23 mouse cellular contexts compared by ENCODE assay signal in the genomic region with DNA sequence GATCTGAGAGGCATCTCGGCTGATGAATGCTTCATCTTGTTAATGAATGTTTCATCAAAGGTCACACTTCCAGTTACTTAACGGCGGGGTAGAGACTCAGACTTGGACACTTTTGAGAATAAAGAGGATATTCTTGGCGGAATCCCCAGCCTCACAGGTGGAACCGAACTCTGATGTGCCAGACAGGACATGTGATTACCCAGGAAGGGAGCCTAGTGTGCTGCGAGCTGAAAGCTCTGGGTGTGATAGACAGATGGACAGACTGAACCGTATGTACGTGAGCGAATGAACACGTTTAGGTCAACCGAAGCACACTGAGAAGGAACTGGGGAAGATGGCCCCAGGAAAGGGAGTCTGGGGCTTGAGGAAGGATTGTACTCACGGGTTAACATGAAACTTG.
"Had no signal": no experiment of that assay in that cellular context is flagged by ENCODE, and none has a peak within 500 bp of the region (broad histone marks: within the 10 kb centered on the region; RNA-seq: fewer than 3 reads in every experiment).

No protein-coding gene starts in this region.

- H3K4me2 ChIP-seq: limb, embryonic 13.5 days; liver, embryonic 12.5 days; liver, embryonic 15.5 days; lung, embryonic 15.5 days; midbrain, embryonic 13.5 days; neural tube, embryonic 13.5 days had no signal

- H3K27me3 ChIP-seq: limb, embryonic 13.5 days; liver, embryonic 12.5 days; liver, embryonic 15.5 days; lung, embryonic 15.5 days; midbrain, embryonic 13.5 days; neural tube, embryonic 13.5 days had no signal

- H3K27ac ChIP-seq: limb, embryonic 10.5 days; limb, embryonic 13.5 days; liver, embryonic 12.5 days; liver, embryonic 15.5 days; lung, embryonic 15.5 days; midbrain, embryonic 10.5 days; midbrain, embryonic 13.5 days; neural tube, embryonic 13.5 days had no signal

- H3K9ac ChIP-seq: limb, embryonic 13.5 days; liver, embryonic 12.5 days; liver, embryonic 15.5 days; lung, embryonic 15.5 days; midbrain, embryonic 13.5 days; neural tube, embryonic 13.5 days had no signal

- H3K4me3 ChIP-seq: layer of hippocampus, adult 2 months; limb, embryonic 10.5 days; limb, embryonic 13.5 days; liver, embryonic 12.5 days; liver, embryonic 15.5 days; lung, embryonic 15.5 days; megakaryocyte, embryonic 14.5 days; midbrain, embryonic 10.5 days; midbrain, embryonic 13.5 days; myocyte; neural tube, embryonic 13.5 days had no signal

- H3K36me3 ChIP-seq: limb, embryonic 10.5 days; limb, embryonic 13.5 days; liver, embryonic 12.5 days; liver, embryonic 15.5 days; lung, embryonic 15.5 days; midbrain, embryonic 10.5 days; midbrain, embryonic 13.5 days; neural tube, embryonic 13.5 days had no signal

- H3K9me3 ChIP-seq: limb, embryonic 10.5 days; limb, embryonic 13.5 days; liver, embryonic 12.5 days; liver, embryonic 15.5 days; lung, embryonic 15.5 days; midbrain, embryonic 10.5 days; midbrain, embryonic 13.5 days; neural tube, embryonic 13.5 days had no signal

- ATAC-seq: liver, embryonic 12.5 days; midbrain, embryonic 13.5 days; midbrain, embryonic 16.5 days had no signal

- H3K4me1 ChIP-seq: limb, embryonic 13.5 days; liver, embryonic 15.5 days; lung, embryonic 15.5 days; midbrain, embryonic 13.5 days had no signal

- DNase-seq: kidney, postnatal 25 days; layer of hippocampus, adult 9-11 months; liver; lung, adult 18-20 months; lung, postnatal 10 days; lung, postnatal 36 days; retina, postnatal 1 day; right cerebral cortex, postnatal 25 days; spleen, adult 18-20 months; thymus, adult 18-20 months; thymus, postnatal 36 days had no signal
